Comparison of ENCODE assay signal across 24 mouse cellular contexts in genomic region chr12:85159592-85159991, GRCm38 (mm10). TPM values are rescaled to one million over a fixed set of nuclear protein-coding genes. Genes with fewer than 3 reads are reported as not detected.
DNase-seq lines count a peak whose midpoint lies in the region; ATAC-seq lines count a peak whose summit lies in the region.
"Had no signal": no experiment of that assay in that cellular context is flagged by ENCODE, and none has a peak within 500 bp of the region (broad histone marks: within the 10 kb centered on the region; RNA-seq: fewer than 3 reads in every experiment).

No protein-coding gene starts in this region.

- no peak overlapping the region for H3K4me3 ChIP-seq in limb, embryonic 13.5 days
- H3K4me3 ChIP-seq in limb, embryonic 10.5 days = no peak overlapping the region
- H3K4me3 ChIP-seq in intestine, embryonic 16.5 days (ENCODE audit: low read length) = no peak overlapping the region
- H3K4me3 ChIP-seq: forebrain, embryonic 15.5 days; heart, embryonic 13.5 days; kidney, embryonic 15.5 days; limb, embryonic 12.5 days; liver, embryonic 15.5 days; neural tube, embryonic 12.5 days had no signal

- H3K36me3 ChIP-seq in limb, embryonic 13.5 days = no peaks in the 10 kb centered on the region
- H3K36me3 ChIP-seq in limb, embryonic 10.5 days = no peaks in the 10 kb centered on the region
- no peaks in the 10 kb centered on the region for H3K36me3 ChIP-seq in intestine, embryonic 16.5 days (ENCODE audit: control insufficient read depth, insufficient read depth, low read length)
- H3K36me3 ChIP-seq: forebrain, embryonic 15.5 days; heart, embryonic 13.5 days; kidney, embryonic 15.5 days; limb, embryonic 12.5 days; liver, embryonic 15.5 days; neural tube, embryonic 12.5 days had no signal

- DNase-seq in gastrocnemius, adult 18-20 months (ENCODE audit: low spot score) = peak; percentile 57
- DNase-seq in gastrocnemius, postnatal 10 days = no peak
- DNase-seq in limb, embryonic 10.5 days (ENCODE audit: low spot score) = no peak
- DNase-seq in testis, postnatal 10 days (ENCODE audit: low spot score) = no peak
- no peak for DNase-seq in natural killer cell, adult 2 months (ENCODE audit: low spot score in 2 of 2)
- DNase-seq: adrenal gland, postnatal 10 days; cerebellum, adult 11 months; kidney, postnatal 4 days; right cerebral cortex, postnatal 4 days; thymus, postnatal 25 days had no signal

- peak overlapping the region; percentile 35; the same call in 1 of the 2 replicates for H3K9ac ChIP-seq in limb, embryonic 13.5 days
- no peak overlapping the region for H3K9ac ChIP-seq in intestine, embryonic 16.5 days (ENCODE audit: low read depth, low read length)
- H3K9ac ChIP-seq: forebrain, embryonic 15.5 days; heart, embryonic 13.5 days; kidney, embryonic 15.5 days; limb, embryonic 12.5 days; liver, embryonic 15.5 days; neural tube, embryonic 12.5 days had no signal

- H3K27me3 ChIP-seq in limb, embryonic 13.5 days = no peaks in the 10 kb centered on the region
- H3K27me3 ChIP-seq in limb, embryonic 10.5 days (ENCODE audit: low read depth, poor library complexity, severe bottlenecking) = 0 out of 2 replicates have a peak, but pooled peaks cover 3% of the 10 kb centered on the region
- no peaks in the 10 kb centered on the region for H3K27me3 ChIP-seq in intestine, embryonic 16.5 days (replicated peaks; ENCODE audit: control insufficient read depth, insufficient read depth, low read length)
- H3K27me3 ChIP-seq: forebrain, embryonic 15.5 days; heart, embryonic 13.5 days; kidney, embryonic 15.5 days; limb, embryonic 12.5 days; liver, embryonic 15.5 days; neural tube, embryonic 12.5 days; Patski had no signal

- H3K9me3 ChIP-seq in limb, embryonic 13.5 days = no peaks in the 10 kb centered on the region
- no peaks in the 10 kb centered on the region for H3K9me3 ChIP-seq in limb, embryonic 10.5 days (replicated peaks)
- H3K9me3 ChIP-seq in intestine, embryonic 16.5 days (ENCODE audit: control insufficient read depth, low read length) = no peaks in the 10 kb centered on the region
- H3K9me3 ChIP-seq: forebrain, embryonic 15.5 days; heart, embryonic 13.5 days; kidney, embryonic 15.5 days; limb, embryonic 12.5 days; liver, embryonic 15.5 days; neural tube, embryonic 12.5 days had no signal

- H3K4me1 ChIP-seq in limb, embryonic 13.5 days = peaks cover 8% of the 10 kb centered on the region; the same call in 1 of the 2 replicates
- H3K4me1 ChIP-seq in limb, embryonic 10.5 days = peaks cover 6% of the 10 kb centered on the region
- H3K4me1 ChIP-seq in intestine, embryonic 16.5 days (ENCODE audit: control insufficient read depth, insufficient read depth, low read length) = peaks cover 8% of the 10 kb centered on the region; the same call in 1 of the 2 replicates
- H3K4me1 ChIP-seq: forebrain, embryonic 15.5 days; kidney, embryonic 15.5 days; limb, embryonic 12.5 days; neural tube, embryonic 12.5 days had no signal

- WGBS in limb, embryonic 13.5 days = 67% methylated on average over 5 of the region's 5 CpGs
- WGBS in limb, embryonic 10.5 days = 85% methylated on average over 5 of the region's 5 CpGs
- WGBS in intestine, embryonic 16.5 days = 61% methylated on average over 5 of the region's 5 CpGs

- ATAC-seq in limb, embryonic 13.5 days (ENCODE audit: low FRiP score, low read depth) = no peak
- 0 out of 2 replicates have a peak, but pooled peaks have one; percentile 16 for ATAC-seq in intestine, embryonic 16.5 days
- ATAC-seq: activated CD4-positive, CD25-positive, alpha-beta regulatory T cell, adult 4 months; CD4-positive, CD25-positive, alpha-beta regulatory T cell, adult 4 months; forebrain, embryonic 15.5 days; Patski had no signal

- H3K27ac ChIP-seq in limb, embryonic 13.5 days = no peak overlapping the region
- no peak overlapping the region for H3K27ac ChIP-seq in limb, embryonic 10.5 days
- H3K27ac ChIP-seq in intestine, embryonic 16.5 days (ENCODE audit: low read length) = peak overlapping the region; percentile 59
- H3K27ac ChIP-seq: forebrain, embryonic 15.5 days; heart, embryonic 13.5 days; kidney, embryonic 15.5 days; limb, embryonic 12.5 days; liver, embryonic 15.5 days; macrophage; neural tube, embryonic 12.5 days had no signal

- no peak overlapping the region for H3K4me2 ChIP-seq in limb, embryonic 13.5 days (replicated peaks)
- no peak overlapping the region for H3K4me2 ChIP-seq in intestine, embryonic 16.5 days (ENCODE audit: low read depth, low read length)
- H3K4me2 ChIP-seq: forebrain, embryonic 15.5 days; heart, embryonic 13.5 days; kidney, embryonic 15.5 days; limb, embryonic 12.5 days; liver, embryonic 15.5 days; midbrain, embryonic 11.5 days; neural tube, embryonic 12.5 days had no signal

RNA-seq across cellular contexts. Expression of gene Rps6kl1, which starts 8.5 kb away (rescaled TPM):
- total RNA-seq in gastrocnemius, adult 18-20 months (2021) = under 1 TPM; 0.39 to 1.00 TPM
- under 1 TPM; 0.33 to 0.68 TPM for total RNA-seq in gastrocnemius, postnatal 10 days (2021)
- 0.31 and 0.33 TPM in 2 replicates for polyA plus RNA-seq in limb, embryonic 13.5 days (2015; fragmentation: Nextera tagmentation; extraction: Ambion mirVana)
- 0.39 and 0.45 TPM in 2 replicates for polyA plus RNA-seq in limb, embryonic 10.5 days (2016; fragmentation: Nextera tagmentation; extraction: Ambion mirVana)
- polyA plus RNA-seq in intestine, embryonic 16.5 days (2015; fragmentation: Nextera tagmentation; extraction: Ambion mirVana) = 2.4 TPM in 2 replicates
- polyA plus RNA-seq: macrophage had no signal

RNA-seq across cellular contexts. Expression of gene Pgf, which starts 18.0 kb away (rescaled TPM):
- total RNA-seq in gastrocnemius, adult 18-20 months (2021) = 1 to 10 TPM; 1.7 to 1.8 TPM
- 1 to 10 TPM; 2.4 to 4.0 TPM for total RNA-seq in gastrocnemius, postnatal 10 days (2021)
- 17.9 and 19.5 TPM in 2 replicates for polyA plus RNA-seq in limb, embryonic 13.5 days (2015; fragmentation: Nextera tagmentation; extraction: Ambion mirVana)
- polyA plus RNA-seq in limb, embryonic 10.5 days (2016; fragmentation: Nextera tagmentation; extraction: Ambion mirVana) = 6.9 and 9.6 TPM in 2 replicates
- 12.4 and 14.0 TPM in 2 replicates for polyA plus RNA-seq in intestine, embryonic 16.5 days (2015; fragmentation: Nextera tagmentation; extraction: Ambion mirVana)
- total RNA-seq: monocyte, adult 5-6 weeks had no signal
- polyA plus RNA-seq: activated CD4-positive, CD25-positive, alpha-beta regulatory T cell, adult 4 months; CD4-positive, CD25-positive, alpha-beta regulatory T cell, adult 4 months had no signal

RNA-seq across cellular contexts. Expression of gene Dlst, which starts 49.0 kb away (rescaled TPM):
- total RNA-seq in gastrocnemius, adult 18-20 months (2021) = 100 to 1,000 TPM; 263 to 288 TPM
- total RNA-seq in gastrocnemius, postnatal 10 days (2021) = 100 to 1,000 TPM; 284 to 308 TPM
- polyA plus RNA-seq in limb, embryonic 13.5 days (2015; fragmentation: Nextera tagmentation; extraction: Ambion mirVana) = 105 and 110 TPM in 2 replicates
- 116 and 123 TPM in 2 replicates for polyA plus RNA-seq in limb, embryonic 10.5 days (2016; fragmentation: Nextera tagmentation; extraction: Ambion mirVana)
- 146 and 158 TPM in 2 replicates for polyA plus RNA-seq in intestine, embryonic 16.5 days (2015; fragmentation: Nextera tagmentation; extraction: Ambion mirVana)

RNA-seq across cellular contexts. Expression of gene Prox2, which starts 49.0 kb away (rescaled TPM):
- total RNA-seq in gastrocnemius, adult 18-20 months (2021) = 1 to 10 TPM; 1.9 to 3.4 TPM
- 1 to 10 TPM; 2.6 to 2.9 TPM for total RNA-seq in gastrocnemius, postnatal 10 days (2021)
- 3.6 and 4.1 TPM in 2 replicates for polyA plus RNA-seq in limb, embryonic 13.5 days (2015; fragmentation: Nextera tagmentation; extraction: Ambion mirVana)
- polyA plus RNA-seq in limb, embryonic 10.5 days (2016; fragmentation: Nextera tagmentation; extraction: Ambion mirVana) = 2.4 and 2.7 TPM in 2 replicates
- polyA plus RNA-seq in intestine, embryonic 16.5 days (2015; fragmentation: Nextera tagmentation; extraction: Ambion mirVana) = 1.7 and 2.3 TPM in 2 replicates
- total RNA-seq: monocyte, adult 5-6 weeks had no signal

RNA-seq across cellular contexts. Expression of gene Eif2b2, which starts 59.7 kb away (rescaled TPM):
- total RNA-seq in gastrocnemius, adult 18-20 months (2021) = 10 to 100 TPM; 56.9 to 72.5 TPM
- total RNA-seq in gastrocnemius, postnatal 10 days (2021) = 10 to 100 TPM; 76.1 to 95.2 TPM
- 78.3 and 79.9 TPM in 2 replicates for polyA plus RNA-seq in limb, embryonic 13.5 days (2015; fragmentation: Nextera tagmentation; extraction: Ambion mirVana)
- polyA plus RNA-seq in limb, embryonic 10.5 days (2016; fragmentation: Nextera tagmentation; extraction: Ambion mirVana) = 126 and 133 TPM in 2 replicates
- polyA plus RNA-seq in intestine, embryonic 16.5 days (2015; fragmentation: Nextera tagmentation; extraction: Ambion mirVana) = 67.6 and 74.8 TPM in 2 replicates
